Mouse (Mus musculus) E14TG2a.4 (cell line): Measurements from ENCODE around the gene Igbp1.

Source experiments
- CTCF ChIP-seq: conservative IDR thresholded peaks from 2 replicates; pipeline ENCODE4 v1.5.1; 2014; ENCODE audit warnings: low read length
- NANOG ChIP-seq: IDR thresholded peaks from 2 replicates; pipeline ENCODE4 v1.6.1; 2014; ENCODE audit warnings: borderline replicate concordance, low read length, mixed read lengths
- POU5F1 ChIP-seq: IDR thresholded peaks from 2 replicates; pipeline ENCODE4 v1.6.1; 2014; ENCODE audit warnings: low read length, borderline replicate concordance

- TF ChIP-seq CTCF (no peak), POU5F1 (no peak), NANOG (no peak)
These were observed 14.1 kb downstream of the Igbp1 start for GRCm38 (mm10) chrX:100508164-100508563.
